Mouse (Mus musculus): Measurements from ENCODE around the gene Sema5a. TPM values are rescaled to one million over a fixed set of nuclear protein-coding genes. Genes with fewer than 3 reads are reported as not detected.
A peak's percentile ranks its signal among the peaks of the same experiment; 100 is the strongest.

Sema5a gene
- polyA plus RNA-seq, 1 experiment from 2014 or later: 8.9 TPM

DNA sequence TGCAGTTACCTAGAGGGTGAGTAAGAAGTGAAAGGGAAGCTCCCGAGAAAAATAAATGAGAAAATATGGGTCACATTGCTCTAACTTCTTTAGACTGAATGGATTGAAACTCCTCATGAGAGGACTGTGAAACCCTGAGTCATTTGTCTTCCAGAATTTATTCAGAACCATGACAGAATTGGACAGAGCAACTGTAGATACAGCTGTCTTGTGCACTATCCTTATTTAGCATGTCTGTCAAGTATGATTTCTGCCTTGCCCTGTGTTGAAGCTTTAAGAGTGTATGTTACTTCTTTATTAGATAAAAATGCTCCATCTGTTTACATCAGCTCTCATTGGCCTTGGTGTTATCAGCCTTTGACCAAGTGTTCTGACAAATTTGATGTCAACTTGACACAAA is 243.4 kb downstream of the Sema5a start:
- no peak for ATAC-seq (ENCODE audit: low read depth)
- WGBS: 69% methylated on average over 1 of the region's 1 CpGs

DNA sequence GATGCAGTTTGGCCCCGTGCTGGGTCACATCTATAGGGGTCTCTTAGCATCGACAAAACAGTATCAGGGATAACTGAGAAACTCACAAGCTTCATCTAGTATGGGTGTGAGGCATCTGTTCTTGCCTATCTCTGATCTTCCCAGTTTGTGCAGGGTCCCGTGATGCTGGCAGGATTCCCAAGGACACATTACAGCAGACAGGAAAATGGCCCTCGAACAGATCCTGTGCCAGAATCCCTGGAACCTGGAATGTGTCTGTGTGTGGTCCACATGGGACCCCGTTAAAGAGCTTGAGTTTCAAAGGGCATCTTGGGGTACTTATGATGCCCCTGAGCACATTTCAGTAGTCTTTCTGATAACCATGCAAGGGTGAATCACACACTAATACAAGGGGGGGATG is 249.6 kb downstream of the Sema5a start:
- no peak for ATAC-seq (ENCODE audit: low read depth)
- H3K4me3 ChIP-seq: no peak overlapping the region
- H3K27me3 ChIP-seq: no peaks in the 10 kb centered on the region
- no peaks in the 10 kb centered on the region for H3K36me3 ChIP-seq
- H3K9me3 ChIP-seq: no peaks in the 10 kb centered on the region
- no peaks in the 10 kb centered on the region for H3K4me1 ChIP-seq (replicated peaks)
- WGBS: 82% methylated on average over 5 of the region's 5 CpGs
- no peak overlapping the region for H3K9ac ChIP-seq
- no peak overlapping the region for H3K4me2 ChIP-seq
- no peak overlapping the region for H3K27ac ChIP-seq (replicated peaks)

More for the DNA sequence above, 243.4 kb downstream of the Sema5a start:
- Histone ChIP-seq H3K27ac (replicated peaks) (no peak overlapping the region), H3K4me3 (no peak overlapping the region), H3K4me1 (replicated peaks) (peaks cover 4% of the 10 kb centered on the region; the same call in 1 of the 2 replicates), H3K27me3 (no peaks in the 10 kb centered on the region), H3K9me3 (no peaks in the 10 kb centered on the region), H3K36me3 (no peaks in the 10 kb centered on the region), H3K4me2 (no peak overlapping the region), H3K9ac (no peak overlapping the region)

DNA sequence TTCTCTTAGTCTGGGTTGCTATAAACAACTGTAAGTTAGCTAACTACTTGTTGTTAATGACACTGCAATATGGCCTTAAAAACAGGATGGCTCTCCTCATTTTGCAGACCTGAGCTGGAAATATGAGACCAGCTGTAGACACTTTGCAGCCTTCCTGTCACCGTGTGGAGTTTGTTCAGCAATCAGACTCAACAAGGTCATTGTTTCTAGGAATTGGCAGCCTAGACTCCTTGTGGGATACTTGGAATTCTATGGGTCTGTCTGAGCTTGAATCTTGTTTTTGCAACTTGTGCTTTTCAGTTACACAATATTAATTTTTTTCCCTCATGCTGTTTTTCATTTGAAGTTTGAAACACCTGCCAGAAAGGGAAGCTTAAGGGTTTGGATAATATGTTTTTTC is 250.3 kb downstream of the Sema5a start:
- no peak overlapping the region for H3K4me2 ChIP-seq
- no peak overlapping the region for H3K9ac ChIP-seq
- no peaks in the 10 kb centered on the region for H3K9me3 ChIP-seq
- no peaks in the 10 kb centered on the region for H3K4me1 ChIP-seq (replicated peaks)
- no peaks in the 10 kb centered on the region for H3K27me3 ChIP-seq
- 53% methylated on average over 1 of the region's 1 CpGs for WGBS
- H3K36me3 ChIP-seq: no peaks in the 10 kb centered on the region
- no peak overlapping the region for H3K4me3 ChIP-seq
- H3K27ac ChIP-seq (replicated peaks): no peak overlapping the region
- no peak for ATAC-seq (ENCODE audit: low read depth)

DNA sequence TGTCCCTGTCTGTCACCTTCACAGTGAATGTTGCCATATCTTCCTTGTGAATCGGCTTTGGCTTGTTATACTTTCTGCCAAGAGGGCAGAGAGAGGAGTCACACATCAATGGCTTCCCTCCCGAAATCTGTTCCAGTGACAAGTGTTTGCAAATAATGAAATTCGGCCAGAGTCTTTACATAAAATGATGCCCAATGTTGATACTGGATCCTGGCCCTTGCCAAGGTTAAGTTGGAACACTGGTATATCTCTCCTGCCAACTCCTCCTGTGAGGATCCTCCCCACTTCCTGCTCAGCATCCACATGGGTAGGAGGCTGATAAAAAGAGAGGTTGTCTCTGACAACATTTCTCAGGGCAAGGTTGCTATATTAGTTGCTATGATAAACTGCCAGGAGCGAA is 252.3 kb downstream of the Sema5a start:
- Histone ChIP-seq H3K9ac (no peak overlapping the region), H3K36me3 (no peaks in the 10 kb centered on the region), H3K4me2 (no peak overlapping the region), H3K9me3 (no peaks in the 10 kb centered on the region), H3K4me3 (no peak overlapping the region), H3K27ac (replicated peaks) (no peak overlapping the region), H3K27me3 (no peaks in the 10 kb centered on the region), H3K4me1 (replicated peaks) (no peaks in the 10 kb centered on the region)
- whole genome bisulfite sequencing: 90% methylated on average over 4 of the region's 4 CpGs
- ATAC-seq (ENCODE audit: low read depth): no peak

DNA sequence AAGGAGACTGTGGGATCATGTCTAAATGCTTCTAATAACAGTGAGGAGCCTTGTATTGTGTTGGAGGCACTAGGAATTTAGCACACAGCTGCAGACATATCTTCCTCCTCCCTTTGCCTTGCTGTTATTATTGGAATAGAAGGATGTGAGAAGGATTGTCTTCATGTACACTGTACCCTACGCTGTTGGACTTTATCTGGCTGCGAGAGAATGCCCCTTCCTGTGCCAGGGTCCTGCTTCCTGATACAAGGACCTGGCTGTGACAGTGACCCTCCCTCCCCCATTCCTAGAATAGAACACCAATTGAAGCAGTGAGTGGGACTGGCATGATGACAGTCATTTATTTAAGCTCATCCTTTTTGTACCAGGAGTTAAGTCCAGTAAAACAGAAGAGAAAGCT is 261.3 kb downstream of the Sema5a start:
- WGBS: 83% methylated on average over 2 of the region's 2 CpGs
- Histone ChIP-seq H3K4me2 (no peak overlapping the region), H3K27me3 (no peaks in the 10 kb centered on the region), H3K36me3 (no peaks in the 10 kb centered on the region), H3K27ac (replicated peaks) (no peak overlapping the region), H3K9ac (no peak overlapping the region), H3K4me3 (no peak overlapping the region), H3K4me1 (replicated peaks) (no peaks in the 10 kb centered on the region), H3K9me3 (no peaks in the 10 kb centered on the region)
- no peak for ATAC-seq (ENCODE audit: low read depth)

DNA sequence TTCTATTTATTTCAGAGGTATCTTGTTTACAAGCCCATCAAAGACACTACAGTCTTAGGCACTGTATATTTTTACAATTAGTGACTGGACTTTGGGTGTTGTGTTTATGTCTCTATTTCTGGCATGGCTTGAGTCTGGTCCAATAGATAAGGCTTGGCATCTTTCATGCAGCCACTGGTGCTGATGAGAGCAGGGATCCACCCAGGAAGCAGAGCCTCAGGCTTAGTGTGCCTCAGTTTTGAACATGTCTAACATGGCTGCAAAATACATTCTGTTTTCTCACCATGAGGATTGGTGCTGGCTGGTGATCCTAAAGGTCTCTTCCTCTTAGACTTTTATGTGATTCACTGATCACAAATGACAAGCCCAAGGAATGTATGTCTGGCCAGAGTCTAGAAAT is 263.7 kb downstream of the Sema5a start:
- no peaks in the 10 kb centered on the region for H3K27me3 ChIP-seq
- no peak overlapping the region for H3K4me2 ChIP-seq
- no peaks in the 10 kb centered on the region for H3K9me3 ChIP-seq
- H3K4me3 ChIP-seq: no peak overlapping the region
- H3K27ac ChIP-seq (replicated peaks): no peak overlapping the region
- no peaks in the 10 kb centered on the region for H3K36me3 ChIP-seq
- H3K4me1 ChIP-seq (replicated peaks): no peaks in the 10 kb centered on the region
- H3K9ac ChIP-seq: no peak overlapping the region
- no peak for ATAC-seq (ENCODE audit: low read depth)

DNA sequence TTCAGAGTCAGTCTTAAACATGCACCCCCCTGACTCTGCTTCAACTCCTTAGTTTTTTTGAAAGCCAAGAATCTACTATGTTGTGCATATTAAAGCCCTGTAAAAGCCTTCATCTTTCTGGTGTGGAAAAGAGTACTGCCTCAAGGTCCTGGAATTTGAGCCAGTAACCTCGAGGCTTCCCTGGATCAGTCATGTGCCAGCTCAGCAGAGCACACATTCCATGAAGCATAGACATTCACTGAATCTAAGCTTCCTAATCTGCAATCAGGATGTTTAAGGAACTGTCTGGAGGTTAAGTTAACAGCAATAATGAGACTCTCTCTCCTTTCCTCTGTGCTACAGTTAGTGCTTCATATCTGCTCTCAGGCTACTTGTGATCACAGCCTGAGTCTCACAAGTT is 270.3 kb downstream of the Sema5a start:
- no peak overlapping the region for H3K27ac ChIP-seq (replicated peaks)
- no peak overlapping the region for H3K9ac ChIP-seq
- WGBS: 66% methylated on average over 1 of the region's 1 CpGs
- no peak for ATAC-seq (ENCODE audit: low read depth)
- no peaks in the 10 kb centered on the region for H3K36me3 ChIP-seq
- no peaks in the 10 kb centered on the region for H3K4me1 ChIP-seq (replicated peaks)
- no peak overlapping the region for H3K4me2 ChIP-seq
- no peaks in the 10 kb centered on the region for H3K9me3 ChIP-seq
- H3K27me3 ChIP-seq: no peaks in the 10 kb centered on the region
- H3K4me3 ChIP-seq: no peak overlapping the region

DNA sequence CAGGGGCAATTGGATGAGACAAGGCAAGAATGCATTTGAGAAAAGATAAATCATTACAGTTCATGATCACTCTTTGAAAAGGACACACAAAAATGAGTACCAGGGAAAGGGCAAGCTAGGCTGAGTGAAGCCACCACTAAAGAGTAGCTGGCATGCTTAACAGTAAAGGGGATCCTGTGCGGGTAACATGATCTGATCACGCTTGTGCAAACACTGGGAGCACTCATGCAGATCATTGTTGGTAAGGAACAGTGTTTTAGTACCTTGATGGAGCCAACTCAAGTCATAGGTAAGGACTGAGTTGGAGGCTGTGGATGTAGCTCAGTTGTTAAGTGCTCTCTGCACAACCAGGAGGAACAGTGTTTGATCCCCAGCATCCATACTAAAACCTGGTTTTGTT is 273.3 kb downstream of the Sema5a start:
- Histone ChIP-seq H3K9ac (no peak overlapping the region), H3K36me3 (no peaks in the 10 kb centered on the region), H3K27ac (replicated peaks) (no peak overlapping the region), H3K27me3 (no peaks in the 10 kb centered on the region), H3K4me2 (no peak overlapping the region), H3K4me3 (no peak overlapping the region), H3K4me1 (replicated peaks) (no peaks in the 10 kb centered on the region), H3K9me3 (no peaks in the 10 kb centered on the region)
- WGBS: 91% methylated on average over 2 of the region's 2 CpGs
- no peak for ATAC-seq (ENCODE audit: low read depth)

DNA sequence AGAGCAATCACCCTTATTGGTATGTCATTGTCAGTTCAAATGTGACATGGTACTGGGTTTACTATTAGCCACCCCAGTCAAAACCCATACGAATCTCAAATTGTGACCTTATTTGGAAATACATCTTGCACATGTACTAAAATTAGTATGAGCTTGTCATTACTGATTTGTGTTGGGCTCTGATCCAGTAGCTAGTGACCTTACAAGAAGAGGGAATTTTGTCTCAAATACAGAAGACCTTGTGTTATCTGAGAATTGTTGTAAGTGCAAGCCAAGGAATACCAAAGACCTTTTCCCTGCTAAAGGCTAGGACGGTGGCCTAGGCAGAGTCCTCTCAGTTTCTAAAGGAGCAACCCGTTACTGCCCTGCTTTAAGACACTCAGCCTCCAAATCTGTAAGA is 287.9 kb downstream of the Sema5a start:
- no peak for ATAC-seq (ENCODE audit: low read depth)
- H3K4me2 ChIP-seq: no peak overlapping the region
- no peaks in the 10 kb centered on the region for H3K9me3 ChIP-seq
- no peaks in the 10 kb centered on the region for H3K36me3 ChIP-seq
- no peak overlapping the region for H3K4me3 ChIP-seq
- 80% methylated on average over 3 of the region's 3 CpGs for WGBS
- H3K27ac ChIP-seq (replicated peaks): no peak overlapping the region
- no peaks in the 10 kb centered on the region for H3K27me3 ChIP-seq
- H3K4me1 ChIP-seq (replicated peaks): no peaks in the 10 kb centered on the region
- no peak overlapping the region for H3K9ac ChIP-seq

DNA sequence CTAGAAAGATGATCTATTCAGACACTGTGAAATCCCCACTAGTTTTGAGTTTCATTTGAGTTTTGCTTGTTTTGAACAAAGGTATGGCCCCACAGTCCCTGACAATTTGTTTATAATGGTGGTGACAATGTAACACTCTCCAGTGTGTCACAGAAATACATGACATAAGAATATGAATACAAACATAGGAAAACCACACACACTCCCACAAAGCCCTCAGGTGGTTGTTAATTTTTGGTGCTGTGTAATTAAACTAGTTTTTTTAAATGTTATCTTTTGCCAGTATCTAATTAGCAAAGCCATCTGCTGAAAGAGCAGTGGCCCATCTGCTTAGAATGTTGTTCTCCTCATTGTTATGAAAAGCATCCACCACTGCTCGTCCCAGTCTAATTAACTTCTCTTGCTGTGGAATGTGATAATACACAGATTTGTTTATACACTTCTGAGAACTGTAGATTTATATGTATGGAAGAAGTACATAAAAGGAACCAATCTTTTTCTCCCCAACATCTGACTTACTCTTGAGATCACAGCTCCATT is 289.0 kb downstream of the Sema5a start:
- ATAC-seq (ENCODE audit: low read depth): 0 out of 2 replicates have a peak, but pooled peaks have one; percentile 19
- H3K4me3 ChIP-seq: no peak overlapping the region
- no peaks in the 10 kb centered on the region for H3K36me3 ChIP-seq
- no peaks in the 10 kb centered on the region for H3K4me1 ChIP-seq (replicated peaks)
- no peaks in the 10 kb centered on the region for H3K27me3 ChIP-seq
- WGBS: 31% methylated on average over 1 of the region's 1 CpGs
- no peak overlapping the region for H3K4me2 ChIP-seq
- H3K9me3 ChIP-seq: no peaks in the 10 kb centered on the region
- H3K27ac ChIP-seq (replicated peaks): no peak overlapping the region
- H3K9ac ChIP-seq: no peak overlapping the region

DNA sequence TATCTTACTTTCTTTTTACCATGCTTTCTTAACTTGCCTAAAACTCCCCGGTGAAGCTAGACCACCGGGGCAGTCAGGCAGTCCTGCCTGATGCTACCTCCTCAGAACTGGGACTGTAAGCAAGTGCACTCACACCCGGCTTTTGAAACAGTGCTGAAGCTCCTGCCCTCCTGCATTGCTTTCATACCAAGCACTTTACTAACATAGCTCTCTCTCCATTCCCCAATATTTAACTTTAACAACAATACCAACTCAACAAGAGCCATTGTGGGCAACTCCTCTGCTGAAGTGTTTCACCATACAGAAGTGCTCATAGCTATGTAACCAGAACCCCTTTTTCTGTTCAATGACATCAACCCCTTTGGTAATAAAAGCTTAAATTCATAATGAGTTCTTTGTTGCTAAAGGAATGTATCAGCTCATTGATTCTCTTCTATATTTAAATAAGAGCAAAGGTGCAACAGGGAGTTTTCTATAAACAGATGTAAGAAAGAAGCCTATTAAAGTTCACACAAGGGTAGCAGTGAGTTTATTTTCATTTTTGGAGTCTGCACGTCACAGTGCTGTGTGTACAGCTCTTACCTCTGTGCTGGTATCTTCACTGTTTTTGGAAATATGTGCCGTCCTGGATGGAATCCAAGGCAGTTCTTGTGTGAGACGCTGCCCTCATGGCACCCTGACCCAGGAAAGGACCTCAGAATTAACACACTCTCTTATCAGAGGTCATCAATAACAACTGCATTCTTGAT is 292.3 kb downstream of the Sema5a start:
- 81% methylated on average over 6 of the region's 6 CpGs for WGBS
- Histone ChIP-seq H3K4me1 (replicated peaks) (no peaks in the 10 kb centered on the region), H3K4me3 (no peak overlapping the region), H3K9me3 (no peaks in the 10 kb centered on the region), H3K36me3 (no peaks in the 10 kb centered on the region), H3K4me2 (no peak overlapping the region), H3K9ac (no peak overlapping the region), H3K27me3 (no peaks in the 10 kb centered on the region), H3K27ac (replicated peaks) (no peak overlapping the region)
- no peak for ATAC-seq (ENCODE audit: low read depth)

DNA sequence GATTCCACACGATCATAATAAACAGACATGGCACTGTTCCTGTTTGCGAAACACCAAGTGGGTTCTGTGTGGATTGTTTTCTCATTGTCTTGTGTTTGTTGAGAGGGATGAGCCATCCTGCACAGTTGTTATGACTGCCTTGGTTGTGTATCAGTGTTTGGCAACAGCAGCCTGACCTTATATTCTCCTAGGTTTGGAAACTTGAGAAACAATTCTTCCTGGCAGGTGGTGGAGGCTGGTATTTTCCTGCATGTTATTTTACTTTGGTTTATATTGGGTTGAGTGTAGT is 292.8 kb downstream of the Sema5a start:
- WGBS: 85% methylated on average over 2 of the region's 2 CpGs
- Histone ChIP-seq H3K27me3 (no peaks in the 10 kb centered on the region), H3K27ac (replicated peaks) (no peak overlapping the region), H3K9ac (no peak overlapping the region), H3K36me3 (no peaks in the 10 kb centered on the region), H3K4me3 (no peak overlapping the region), H3K4me2 (no peak overlapping the region), H3K9me3 (no peaks in the 10 kb centered on the region), H3K4me1 (replicated peaks) (no peaks in the 10 kb centered on the region)
- ATAC-seq (ENCODE audit: low read depth): no peak

DNA sequence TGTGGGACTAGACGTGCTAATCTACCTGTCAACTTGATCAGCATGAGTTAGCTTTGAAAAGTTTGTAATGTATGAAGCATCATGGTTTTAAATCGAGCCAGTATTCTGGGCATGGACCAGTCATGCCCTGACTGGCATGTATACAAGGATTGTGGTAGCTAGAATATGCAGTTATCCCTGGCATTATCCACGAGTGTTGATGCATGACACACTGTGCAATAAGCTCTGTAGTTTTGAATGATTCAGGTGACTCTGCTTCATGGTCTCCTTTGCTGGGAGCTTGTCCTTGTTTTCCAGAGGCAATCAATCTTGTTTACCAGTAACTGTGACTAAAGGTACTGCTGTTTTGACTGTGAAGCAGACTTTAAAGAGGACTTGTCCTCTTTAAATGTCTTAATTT is 293.5 kb downstream of the Sema5a start:
- no peaks in the 10 kb centered on the region for H3K36me3 ChIP-seq
- H3K9ac ChIP-seq: no peak overlapping the region
- no peaks in the 10 kb centered on the region for H3K4me1 ChIP-seq (replicated peaks)
- H3K9me3 ChIP-seq: no peaks in the 10 kb centered on the region
- no peak overlapping the region for H3K27ac ChIP-seq (replicated peaks)
- no peaks in the 10 kb centered on the region for H3K27me3 ChIP-seq
- H3K4me3 ChIP-seq: no peak overlapping the region
- no peak overlapping the region for H3K4me2 ChIP-seq
- ATAC-seq (ENCODE audit: low read depth): no peak
- 84% methylated on average over 3 of the region's 3 CpGs for WGBS

Data from neural tube, embryonic 13.5 days (tissue).